Mouse (Mus musculus): ENCODE results near the gene Slc38a11. TPM values are rescaled to one million over a fixed set of nuclear protein-coding genes. Genes with fewer than 3 reads are reported as not detected.

Slc38a11 gene
- total and polyA plus RNA-seq, 3 experiments = 0.44 to 6.6 TPM; not detected in 1

DNA sequence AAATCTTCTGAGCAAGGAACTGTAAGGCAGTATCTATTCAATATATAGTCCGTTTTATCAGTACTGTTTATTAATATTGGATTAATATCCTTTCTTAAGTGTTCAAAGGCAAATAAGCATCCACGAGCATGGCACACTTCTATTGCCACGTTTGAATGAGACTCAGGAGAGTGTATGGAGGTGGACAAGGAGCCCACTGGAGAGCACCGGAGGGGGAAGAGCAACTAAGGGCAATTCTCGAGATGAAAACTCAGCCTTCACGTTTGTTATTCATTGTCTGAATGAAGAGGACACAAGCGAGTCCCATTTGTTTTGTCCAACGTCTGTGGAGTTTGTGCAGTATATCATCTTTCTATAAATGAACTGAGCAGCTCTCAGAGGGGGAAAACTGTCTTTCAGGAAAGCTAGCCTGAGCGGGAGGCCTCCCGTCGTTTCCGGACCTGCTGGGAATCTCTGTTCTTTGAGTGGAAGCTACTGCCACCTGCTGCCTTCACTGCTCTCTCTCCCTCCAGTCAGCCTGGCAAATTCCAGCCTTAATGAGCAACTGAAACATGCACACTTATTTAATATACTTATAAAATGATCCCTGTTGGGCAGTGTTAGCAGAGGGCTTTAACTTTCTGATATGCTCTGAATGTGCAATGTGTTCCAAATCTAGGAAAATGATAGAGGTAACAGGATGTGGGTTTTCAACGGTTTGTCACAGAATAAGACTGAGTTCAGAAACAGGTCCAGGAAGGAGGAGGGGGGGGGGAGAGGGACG is 26.3 kb downstream of the Slc38a11 start:
- Histone ChIP-seq H3K27me3 (ENCODE audit: insufficient read depth, low read length) (no peaks in the 10 kb centered on the region), H3K36me3 (replicated peaks) (no peaks in the 10 kb centered on the region), H3K9me3 (replicated peaks) (peaks cover 15% of the 10 kb centered on the region), H3K4me1 (ENCODE audit: insufficient read depth, low read depth, low read length) (no peaks in the 10 kb centered on the region), H3K4me3 (ENCODE audit: low read depth, low read length) (no peak overlapping the region)
- DNase-seq (ENCODE audit: low spot score) (no peak), ATAC-seq (ENCODE audit: extremely low read depth, insufficient number of reproducible peaks, low FRiP score, poor library complexity, severe bottlenecking) (no peak)
- TF ChIP-seq POLR2AphosphoS5 (IDR thresholded peaks at IDR 0.05; ENCODE audit: insufficient replicate concordance, low read depth, low read length) = no peak
- TF ChIP-seq GATA2 (IDR thresholded peaks at IDR 0.05; ENCODE audit: borderline replicate concordance, low read depth, low read length) = no peak
- no peak for TF ChIP-seq TAL1 (conservative IDR thresholded peaks at IDR 0.05; ENCODE audit: low read depth, low read length)
- no peak for TF ChIP-seq CTCF (IDR thresholded peaks at IDR 0.05; ENCODE audit: low read depth, low read length)
- no peak for TF ChIP-seq GATA1 (IDR thresholded peaks at IDR 0.05; ENCODE audit: borderline replicate concordance, low read length)

DNA sequence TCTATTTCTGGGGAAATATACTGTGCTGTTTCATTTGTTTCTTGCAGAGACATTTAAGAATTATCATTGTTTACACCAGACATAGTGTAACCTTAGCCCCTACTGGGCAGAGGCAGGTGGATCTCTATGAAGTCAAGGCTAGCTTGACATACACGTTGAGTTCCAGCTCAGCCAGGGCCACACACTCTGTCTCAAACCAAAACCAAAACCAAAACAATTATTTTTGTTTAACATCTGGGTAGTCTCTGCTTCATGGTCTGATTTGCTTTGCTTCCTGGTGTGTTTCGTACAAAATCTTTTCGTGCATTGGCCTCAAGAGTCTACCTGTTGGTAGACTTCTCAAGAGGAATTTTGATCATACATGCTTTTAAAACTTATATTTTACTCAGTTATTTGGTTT is 27.2 kb downstream of the Slc38a11 start:
- Histone ChIP-seq H3K4me1 (ENCODE audit: insufficient read depth, low read depth, low read length) (no peaks in the 10 kb centered on the region), H3K27me3 (ENCODE audit: insufficient read depth, low read length) (no peaks in the 10 kb centered on the region), H3K36me3 (replicated peaks) (no peaks in the 10 kb centered on the region), H3K4me3 (ENCODE audit: low read depth, low read length) (no peak overlapping the region), H3K9me3 (replicated peaks) (peaks cover 10% of the 10 kb centered on the region)
- DNase-seq (ENCODE audit: low spot score) (no peak), ATAC-seq (ENCODE audit: extremely low read depth, insufficient number of reproducible peaks, low FRiP score, poor library complexity, severe bottlenecking) (no peak)
- no peak for TF ChIP-seq TAL1 (conservative IDR thresholded peaks at IDR 0.05; ENCODE audit: low read depth, low read length)
- no peak for TF ChIP-seq GATA2 (IDR thresholded peaks at IDR 0.05; ENCODE audit: borderline replicate concordance, low read depth, low read length)
- no peak for TF ChIP-seq POLR2AphosphoS5 (IDR thresholded peaks at IDR 0.05; ENCODE audit: insufficient replicate concordance, low read depth, low read length)
- no peak for TF ChIP-seq GATA1 (IDR thresholded peaks at IDR 0.05; ENCODE audit: borderline replicate concordance, low read length)
- TF ChIP-seq CTCF (IDR thresholded peaks at IDR 0.05; ENCODE audit: low read depth, low read length) = no peak

DNA sequence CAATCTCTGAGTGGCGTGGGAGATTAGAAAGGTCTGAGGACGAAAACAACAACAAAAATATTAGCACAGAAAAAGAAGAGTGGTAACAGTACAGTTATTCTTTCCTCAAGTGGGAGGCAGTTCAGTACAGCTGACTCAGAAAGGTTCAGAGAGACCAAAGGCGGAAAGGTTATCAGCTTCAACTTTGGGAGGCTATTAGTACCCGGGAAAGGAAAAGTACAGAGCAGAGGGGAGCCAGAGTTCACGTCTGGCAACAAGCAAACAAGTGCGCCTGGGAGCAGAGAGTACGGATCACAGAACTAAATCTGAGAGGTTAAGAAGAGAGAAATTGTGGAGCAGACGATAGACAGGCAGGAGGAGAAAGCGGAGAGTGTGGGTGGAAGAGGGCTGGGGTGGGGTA is 29.7 kb downstream of the Slc38a11 start:
- no peak overlapping the region for H3K4me3 ChIP-seq (ENCODE audit: low read depth, low read length)
- no peak for TF ChIP-seq POLR2AphosphoS5 (IDR thresholded peaks at IDR 0.05; ENCODE audit: insufficient replicate concordance, low read depth, low read length)
- no peak for TF ChIP-seq GATA2 (IDR thresholded peaks at IDR 0.05; ENCODE audit: borderline replicate concordance, low read depth, low read length)
- H3K27me3 ChIP-seq (ENCODE audit: insufficient read depth, low read length) = no peaks in the 10 kb centered on the region
- H3K36me3 ChIP-seq (replicated peaks) = no peaks in the 10 kb centered on the region
- ATAC-seq (ENCODE audit: extremely low read depth, insufficient number of reproducible peaks, low FRiP score, poor library complexity, severe bottlenecking) = no peak
- H3K9me3 ChIP-seq (replicated peaks) = peaks cover 4% of the 10 kb centered on the region; the same call in 1 of the 2 replicates
- no peak for DNase-seq (ENCODE audit: low spot score)
- no peaks in the 10 kb centered on the region for H3K4me1 ChIP-seq (ENCODE audit: insufficient read depth, low read depth, low read length)

DNA sequence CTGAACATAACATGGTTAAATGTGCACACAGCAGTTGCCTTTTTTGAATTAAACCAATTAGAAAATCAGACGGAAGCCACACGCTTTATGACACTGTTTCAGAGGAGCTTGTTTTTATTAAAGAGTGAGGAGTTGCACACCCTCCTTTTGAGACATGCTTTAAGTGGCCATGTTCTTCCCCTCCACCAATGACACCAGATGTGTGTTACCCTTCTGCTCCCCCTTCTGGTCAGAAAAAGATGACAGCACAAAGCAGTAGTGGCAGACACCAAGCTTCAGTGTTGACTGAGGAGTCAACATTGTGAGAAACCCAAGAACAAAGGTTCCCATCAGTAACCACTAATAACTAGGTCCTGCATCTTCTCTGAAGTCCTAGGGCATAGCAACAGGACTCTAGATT is 32.5 kb downstream of the Slc38a11 start:
- DNase-seq (ENCODE audit: low spot score) (no peak), ATAC-seq (ENCODE audit: extremely low read depth, insufficient number of reproducible peaks, low FRiP score, poor library complexity, severe bottlenecking) (no peak)
- no peak for TF ChIP-seq CTCF (IDR thresholded peaks at IDR 0.05; ENCODE audit: low read depth, low read length)
- TF ChIP-seq GATA2 (IDR thresholded peaks at IDR 0.05; ENCODE audit: borderline replicate concordance, low read depth, low read length) = no peak
- no peak for TF ChIP-seq GATA1 (IDR thresholded peaks at IDR 0.05; ENCODE audit: borderline replicate concordance, low read length)
- TF ChIP-seq TAL1 (conservative IDR thresholded peaks at IDR 0.05; ENCODE audit: low read depth, low read length) = no peak
- TF ChIP-seq POLR2AphosphoS5 (IDR thresholded peaks at IDR 0.05; ENCODE audit: insufficient replicate concordance, low read depth, low read length) = no peak
- Histone ChIP-seq H3K9me3 (replicated peaks) (peaks cover 4% of the 10 kb centered on the region; the same call in 1 of the 2 replicates), H3K36me3 (replicated peaks) (no peaks in the 10 kb centered on the region), H3K27me3 (ENCODE audit: insufficient read depth, low read length) (no peaks in the 10 kb centered on the region), H3K4me3 (ENCODE audit: low read depth, low read length) (no peak overlapping the region), H3K4me1 (ENCODE audit: insufficient read depth, low read depth, low read length) (no peaks in the 10 kb centered on the region)

DNA sequence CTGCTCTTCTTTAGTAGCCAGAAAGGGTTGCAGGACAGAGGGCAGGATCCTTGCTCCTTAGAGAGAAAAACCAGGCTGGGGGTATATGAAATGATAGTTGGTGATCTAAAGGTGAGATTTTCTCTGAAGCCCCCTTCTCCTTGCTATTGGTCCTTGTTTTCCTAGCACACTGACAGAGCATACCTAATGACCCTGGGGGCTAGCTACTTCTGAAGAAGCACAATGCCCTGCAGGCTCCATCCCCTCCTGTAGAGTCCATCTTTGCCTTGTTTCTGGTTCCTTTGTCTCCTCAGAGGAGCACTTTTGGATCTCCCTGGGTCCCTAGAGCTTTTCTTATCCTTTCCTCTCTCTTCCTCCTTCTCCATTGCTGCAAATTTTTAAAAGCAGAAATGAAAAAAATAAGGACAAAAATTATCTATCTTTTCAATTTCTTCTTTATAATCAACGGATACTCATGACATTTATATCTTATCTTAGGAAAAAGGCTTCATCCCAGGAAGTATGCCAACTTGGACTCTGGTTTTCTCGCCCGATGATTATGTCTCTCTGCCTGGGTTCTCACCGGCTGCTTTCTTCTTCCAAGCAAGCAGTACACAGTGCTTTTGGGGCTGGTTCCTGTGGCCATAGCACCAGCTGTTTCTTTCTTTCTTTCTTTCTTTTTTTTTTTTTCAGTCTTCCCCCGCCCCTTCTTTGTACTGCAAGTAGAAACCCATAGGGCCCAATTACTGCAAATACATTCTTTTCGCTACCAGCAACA is 41.7 kb downstream of the Slc38a11 start:
- ATAC-seq (ENCODE audit: extremely low read depth, insufficient number of reproducible peaks, low FRiP score, poor library complexity, severe bottlenecking) (no peak), DNase-seq (ENCODE audit: low spot score) (no peak)
- TF ChIP-seq GATA2 (IDR thresholded peaks at IDR 0.05; ENCODE audit: borderline replicate concordance, low read depth, low read length) = no peak
- TF ChIP-seq TAL1 (conservative IDR thresholded peaks at IDR 0.05; ENCODE audit: low read depth, low read length) = no peak
- no peak for TF ChIP-seq CTCF (IDR thresholded peaks at IDR 0.05; ENCODE audit: low read depth, low read length)
- TF ChIP-seq GATA1 (IDR thresholded peaks at IDR 0.05; ENCODE audit: borderline replicate concordance, low read length) = no peak
- TF ChIP-seq POLR2AphosphoS5 (IDR thresholded peaks at IDR 0.05; ENCODE audit: insufficient replicate concordance, low read depth, low read length) = no peak
- H3K27me3 ChIP-seq (ENCODE audit: insufficient read depth, low read length) = no peaks in the 10 kb centered on the region
- no peaks in the 10 kb centered on the region for H3K36me3 ChIP-seq (replicated peaks)
- H3K4me3 ChIP-seq (ENCODE audit: low read depth, low read length) = no peak overlapping the region
- H3K9me3 ChIP-seq (replicated peaks) = peaks cover 5% of the 10 kb centered on the region; the same call in 1 of the 2 replicates
- H3K4me1 ChIP-seq (ENCODE audit: insufficient read depth, low read depth, low read length) = no peaks in the 10 kb centered on the region

DNA sequence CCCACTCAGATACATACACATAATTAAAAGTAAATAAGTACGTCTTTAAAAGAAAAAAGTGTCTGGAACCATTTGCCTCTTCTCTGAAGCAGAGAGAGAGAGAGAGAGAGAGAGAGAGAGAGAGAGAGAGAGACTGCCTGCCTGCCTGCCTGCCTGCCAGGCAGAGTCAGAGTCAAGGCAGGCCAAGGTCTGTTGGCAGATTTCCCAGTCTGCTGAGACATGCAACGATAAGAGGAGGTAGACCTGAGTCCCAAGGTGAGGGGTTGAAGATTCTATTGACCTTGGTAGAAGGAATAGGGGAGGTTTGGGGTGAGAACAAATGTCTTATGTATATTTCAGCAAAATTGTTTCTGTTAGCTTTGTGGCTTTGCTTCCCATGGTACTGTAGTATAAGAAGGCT is 42.9 kb downstream of the Slc38a11 start:
- ATAC-seq (ENCODE audit: extremely low read depth, insufficient number of reproducible peaks, low FRiP score, poor library complexity, severe bottlenecking) = no peak
- H3K9me3 ChIP-seq (replicated peaks) = 0 out of 2 replicates have a peak, but pooled peaks cover 5% of the 10 kb centered on the region
- no peaks in the 10 kb centered on the region for H3K36me3 ChIP-seq (replicated peaks)
- no peak for DNase-seq (ENCODE audit: low spot score)
- H3K4me3 ChIP-seq (ENCODE audit: low read depth, low read length) = no peak overlapping the region
- no peaks in the 10 kb centered on the region for H3K4me1 ChIP-seq (ENCODE audit: insufficient read depth, low read depth, low read length)
- no peak for TF ChIP-seq GATA1 (IDR thresholded peaks at IDR 0.05; ENCODE audit: borderline replicate concordance, low read length)
- no peak for TF ChIP-seq TAL1 (conservative IDR thresholded peaks at IDR 0.05; ENCODE audit: low read depth, low read length)
- TF ChIP-seq GATA2 (IDR thresholded peaks at IDR 0.05; ENCODE audit: borderline replicate concordance, low read depth, low read length) = no peak
- TF ChIP-seq CTCF (IDR thresholded peaks at IDR 0.05; ENCODE audit: low read depth, low read length) = no peak
- no peak for TF ChIP-seq POLR2AphosphoS5 (IDR thresholded peaks at IDR 0.05; ENCODE audit: insufficient replicate concordance, low read depth, low read length)
- no peaks in the 10 kb centered on the region for H3K27me3 ChIP-seq (ENCODE audit: insufficient read depth, low read length)

Measured in G1E (cell line).